Mouse (Mus musculus): ENCODE results near the gene Ano4.

DNA sequence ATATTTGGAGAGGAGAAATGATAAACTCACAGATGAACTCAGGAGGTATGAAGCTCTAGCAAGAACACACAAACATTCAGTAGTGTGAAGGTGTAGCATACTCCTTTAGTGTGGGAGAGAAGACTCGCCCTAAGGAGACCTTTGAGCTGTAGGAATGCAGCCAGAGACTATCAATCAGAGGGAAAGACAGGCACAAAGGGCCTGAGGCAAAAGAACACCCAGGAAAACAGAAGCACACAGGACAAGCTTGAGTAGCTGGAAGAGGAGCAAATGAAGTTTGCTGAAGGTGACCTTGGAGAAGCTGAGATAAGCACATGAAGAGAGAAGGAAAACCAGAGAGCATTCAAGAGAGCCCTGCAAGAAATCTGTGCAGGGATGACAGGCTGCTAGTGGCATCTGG lies 25.5 kb upstream of the Ano4 start:
- TF ChIP-seq CTCF (IDR thresholded peaks at IDR 0.05; ENCODE audit: low read depth, low read length): no peak
- TF ChIP-seq POLR2A (IDR thresholded peaks at IDR 0.05; ENCODE audit: extremely low read depth, insufficient read depth, low read length): no peak
